Mouse (Mus musculus): Measurements from ENCODE around the gene Gm10198. TPM values are rescaled to one million over a fixed set of nuclear protein-coding genes. Genes with fewer than 3 reads are reported as not detected.

The Gm10198 gene
- not detected in 2 replicates for polyA plus RNA-seq (2012; rRNA removed)

DNA sequence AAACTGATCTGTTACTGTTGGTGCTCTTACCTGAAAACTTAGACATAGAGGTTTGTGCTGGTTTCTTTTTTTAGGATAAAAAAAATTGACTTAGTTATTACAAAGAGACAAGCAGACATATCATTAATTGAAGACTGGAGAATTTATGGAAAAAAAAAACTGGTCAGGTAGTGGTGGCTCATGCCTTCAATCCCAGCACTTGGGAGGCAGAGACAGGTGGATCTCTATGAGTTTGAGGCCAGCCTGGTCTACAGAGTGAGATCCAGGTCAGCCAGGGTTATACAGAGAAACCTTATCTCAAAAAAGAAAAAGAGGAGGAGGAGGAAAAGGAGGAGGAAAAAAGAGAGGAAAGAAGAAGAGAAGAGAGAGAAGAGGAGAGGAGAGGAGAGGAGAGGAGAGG, at the start of gene Gm10198:
Gene Gm10198, plus strand, starts transcription at position 301 of the 400 bp plus-strand sequence.

Other genes starting within 250 kb of the Gm10198 start
- 55.4 and 65.3 TPM in 2 replicates for gene Gpbp1, start 102.7 kb upstream of the Gm10198 start, polyA plus RNA-seq (2012; rRNA removed)
- not detected in 2 replicates for gene Gm49496, start 42.8 kb upstream of the Gm10198 start, polyA plus RNA-seq (2012; rRNA removed)
- 15.1 TPM in 2 replicates for gene Mier3, start 88.2 kb downstream of the Gm10198 start, polyA plus RNA-seq (2012; rRNA removed)
- gene Map3k1, start 216.2 kb downstream of the Gm10198 start, polyA plus RNA-seq (2012; rRNA removed), result 10.6 and 12.5 TPM in 2 replicates